Mouse (Mus musculus) myocyte (in vitro differentiated cells): Measurements from ENCODE around the gene Tex2. TPM values are rescaled to one million over a fixed set of nuclear protein-coding genes. Genes with fewer than 3 reads are reported as not detected.

ENCODE experiments used
- H3K27me3 ChIP-seq: one replicate; pipeline ENCODE4 v1.6.1; 2011; ENCODE audit not compliant: control insufficient read depth, insufficient read depth, insufficient read length
- H3K36me3 ChIP-seq: one replicate; pipeline ENCODE4 v1.6.1; 2011; ENCODE audit not compliant: control insufficient read depth, insufficient read depth
- H3K4me2 ChIP-seq: one replicate; pipeline ENCODE4 v1.6.1; 2011; ENCODE audit warnings: low read depth, control low read depth
- H3K4me3 ChIP-seq: one replicate; pipeline ENCODE4 v1.5.1; 2011; ENCODE audit warnings: mild to moderate bottlenecking, control low read depth, moderate library complexity
- H3K79me2 ChIP-seq: one replicate; pipeline ENCODE4 v1.6.1; 2011; ENCODE audit not compliant: control insufficient read depth, insufficient read depth
- H3ac ChIP-seq: one replicate; pipeline ENCODE4 v1.6.1; 2011; ENCODE audit not compliant: control insufficient read depth, insufficient read length
- CEBPB ChIP-seq: IDR thresholded peaks from 2 replicates; pipeline ENCODE4 v1.6.1; 2011; ENCODE audit warnings: mild to moderate bottlenecking, moderate library complexity; ENCODE audit not compliant: poor library complexity, insufficient read depth, severe bottlenecking
- E2F4 ChIP-seq: IDR thresholded peaks from one replicate; pipeline ENCODE4 v1.6.1; 2011; ENCODE audit warnings: mild to moderate bottlenecking, control low read depth, moderate library complexity; ENCODE audit not compliant: insufficient read depth
- MAX ChIP-seq: IDR thresholded peaks from one replicate; pipeline ENCODE4 v1.6.1; 2011; ENCODE audit warnings: low read depth, mild to moderate bottlenecking, control low read depth
- MYOD1 ChIP-seq, 3 experiments: IDR thresholded peaks; one replicate each; pipeline ENCODE4 v1.6.1; 2011; ENCODE audit warnings: control low read depth in 2 of 3, low read depth in 2 of 3, mild to moderate bottlenecking in 2 of 3, moderate library complexity in 1 of 3; ENCODE audit not compliant: insufficient read length in 2 of 3, control insufficient read depth in 1 of 3
- MYOG ChIP-seq, 3 experiments: IDR thresholded peaks; one replicate each; pipeline ENCODE4 v1.6.1; 2011; ENCODE audit warnings: control low read depth in 2 of 3, low read depth in 2 of 3, mild to moderate bottlenecking in 2 of 3; ENCODE audit not compliant: insufficient read length in 2 of 3, control insufficient read depth in 1 of 3, insufficient read depth in 1 of 3
- POLR2A ChIP-seq: IDR thresholded peaks from one replicate; pipeline ENCODE4 v1.6.1; 2011; ENCODE audit warnings: low read depth, mild to moderate bottlenecking, control low read depth, moderate library complexity; ENCODE audit not compliant: insufficient read length
- POLR2AphosphoS2 ChIP-seq: IDR thresholded peaks from one replicate; pipeline ENCODE4 v1.6.1; 2011; ENCODE audit warnings: low read depth, control low read depth; ENCODE audit not compliant: insufficient read length
- REST ChIP-seq: IDR thresholded peaks from one replicate; pipeline ENCODE4 v1.6.1; 2011; ENCODE audit warnings: mild to moderate bottlenecking, control low read depth, moderate library complexity; ENCODE audit not compliant: insufficient read depth, insufficient read length
- SRF ChIP-seq: IDR thresholded peaks from one replicate; pipeline ENCODE4 v1.6.1; 2011; ENCODE audit warnings: low read depth; ENCODE audit not compliant: control insufficient read depth, insufficient read length
- TCF12 ChIP-seq: IDR thresholded peaks from one replicate; pipeline ENCODE4 v1.6.1; 2011; ENCODE audit warnings: mild to moderate bottlenecking, control low read depth; ENCODE audit not compliant: poor library complexity, insufficient read depth, severe bottlenecking
- TCF3 ChIP-seq: IDR thresholded peaks from one replicate; pipeline ENCODE4 v1.6.1; 2011; ENCODE audit warnings: low read depth, control low read depth; ENCODE audit not compliant: insufficient read length
- USF1 ChIP-seq: IDR thresholded peaks from one replicate; pipeline ENCODE4 v1.6.1; 2011; ENCODE audit warnings: low read depth, mild to moderate bottlenecking, control low read depth, moderate library complexity
- polyA plus RNA-seq: library from polyadenylated mRNA; unstranded; fragments of >200 nt; fragmentation: generic; extraction: Trizol; gene quantifications from one replicate; pipeline ENCODE4 v1.2.1, GENCODE M21; 2012; ENCODE audit warnings: missing spikeins

Gene Tex2
- polyA plus RNA-seq, 1 experiment, result 7.0 TPM

DNA sequence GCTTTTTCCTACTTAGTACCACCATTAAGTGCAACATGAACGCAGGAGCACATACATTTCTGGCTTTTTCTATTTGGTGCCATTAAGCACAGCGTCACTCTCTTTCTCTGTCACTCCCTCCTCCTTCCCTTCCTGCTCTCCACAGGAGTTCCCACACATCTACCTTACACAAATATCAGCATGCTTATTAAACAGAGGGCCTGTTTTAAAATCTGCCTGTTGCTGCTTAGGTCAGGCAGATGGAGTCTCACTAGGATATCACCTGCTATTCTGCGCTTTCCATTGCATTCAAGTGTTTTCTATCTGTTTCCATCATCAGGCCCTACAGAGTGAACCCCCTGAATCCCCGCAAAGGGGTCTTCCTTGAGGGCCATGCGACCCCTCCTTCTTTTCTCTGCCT, 13.1 kb downstream of the Tex2 start:
- H3K4me3 ChIP-seq, result no peak overlapping the region
- H3K36me3 ChIP-seq, result no peaks in the 10 kb centered on the region
- no peak for TF ChIP-seq MAX
- TF ChIP-seq CEBPB, result no peak
- no peak for TF ChIP-seq TCF3
- TF ChIP-seq POLR2AphosphoS2, result no peak
- no peaks in the 10 kb centered on the region for H3K79me2 ChIP-seq
- no peak overlapping the region for H3K4me2 ChIP-seq
- H3K27me3 ChIP-seq, result no peaks in the 10 kb centered on the region
- no peak overlapping the region for H3ac ChIP-seq

DNA sequence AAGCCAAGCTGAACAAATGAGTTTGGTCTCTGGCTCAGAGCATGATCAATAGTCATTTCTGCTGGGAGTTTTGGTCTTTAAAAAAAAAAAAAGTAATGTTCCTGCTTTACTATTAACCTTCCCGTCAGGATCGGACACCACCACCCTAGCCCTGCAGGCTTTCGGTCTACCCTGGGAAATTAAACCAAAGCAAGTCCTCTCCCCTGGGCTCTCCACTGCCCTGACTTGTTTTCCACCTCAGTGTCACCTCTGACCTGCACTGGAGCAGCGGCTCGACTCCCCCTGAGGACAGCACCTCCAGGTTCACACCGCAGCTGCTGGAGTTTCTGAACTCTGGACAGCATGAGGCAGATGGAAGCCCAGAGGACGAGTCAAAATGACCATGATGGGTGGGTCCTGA, 13.9 kb downstream of the Tex2 start:
- no peaks in the 10 kb centered on the region for H3K27me3 ChIP-seq
- no peak overlapping the region for H3ac ChIP-seq
- no peak overlapping the region for H3K4me2 ChIP-seq
- TF ChIP-seq POLR2A, result no peak
- no peak for TF ChIP-seq TCF12
- no peak for TF ChIP-seq POLR2AphosphoS2
- no peak for TF ChIP-seq TCF3
- TF ChIP-seq MYOG (IDR thresholded peaks at IDR 0.05; ENCODE audit: control insufficient read depth in 1 of 3, insufficient read depth in 1 of 3, insufficient read length in 2 of 3, low read depth in 2 of 3), result no peak
- no peak for TF ChIP-seq MAX
- TF ChIP-seq REST, result no peak
- TF ChIP-seq CEBPB, result no peak
- no peak for TF ChIP-seq MYOD1 (IDR thresholded peaks at IDR 0.05; ENCODE audit: control insufficient read depth in 1 of 3, insufficient read length in 2 of 3, low read depth in 2 of 3)
- no peak for TF ChIP-seq E2F4
- TF ChIP-seq SRF, result no peak
- no peak for TF ChIP-seq USF1
- no peaks in the 10 kb centered on the region for H3K79me2 ChIP-seq
- no peaks in the 10 kb centered on the region for H3K36me3 ChIP-seq
- H3K4me3 ChIP-seq, result no peak overlapping the region

DNA sequence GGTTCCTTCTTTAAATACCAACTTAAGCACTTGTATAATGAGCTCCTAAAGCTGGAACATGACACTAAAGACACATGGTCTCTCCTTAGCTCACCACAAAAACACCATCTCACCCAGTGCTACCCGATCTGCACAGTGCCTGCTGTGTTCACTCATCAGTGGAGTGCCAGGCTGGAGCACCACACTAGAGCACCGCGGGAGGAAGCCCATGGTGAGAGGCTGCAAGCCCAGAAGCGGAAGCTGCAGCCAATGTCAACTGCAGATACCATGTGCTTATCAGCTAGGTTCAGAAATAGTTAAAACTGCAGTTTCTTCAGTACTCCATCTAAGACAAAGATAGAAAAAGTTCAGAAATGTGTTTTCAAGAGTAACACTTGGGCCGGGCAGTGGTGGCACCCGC, 14.9 kb downstream of the Tex2 start:
- no peaks in the 10 kb centered on the region for H3K79me2 ChIP-seq
- H3K36me3 ChIP-seq, result no peaks in the 10 kb centered on the region
- no peaks in the 10 kb centered on the region for H3K27me3 ChIP-seq
- TF ChIP-seq TCF12 (no peak), MAX (no peak), MYOD1 (IDR thresholded peaks at IDR 0.05; ENCODE audit: control insufficient read depth in 1 of 3, insufficient read length in 2 of 3, low read depth in 2 of 3) (peak in 2 of 3 experiments; percentile 46 to 51)
- no peak overlapping the region for H3ac ChIP-seq
- H3K4me3 ChIP-seq, result no peak overlapping the region
- H3K4me2 ChIP-seq, result peak overlapping the region; percentile 13

DNA sequence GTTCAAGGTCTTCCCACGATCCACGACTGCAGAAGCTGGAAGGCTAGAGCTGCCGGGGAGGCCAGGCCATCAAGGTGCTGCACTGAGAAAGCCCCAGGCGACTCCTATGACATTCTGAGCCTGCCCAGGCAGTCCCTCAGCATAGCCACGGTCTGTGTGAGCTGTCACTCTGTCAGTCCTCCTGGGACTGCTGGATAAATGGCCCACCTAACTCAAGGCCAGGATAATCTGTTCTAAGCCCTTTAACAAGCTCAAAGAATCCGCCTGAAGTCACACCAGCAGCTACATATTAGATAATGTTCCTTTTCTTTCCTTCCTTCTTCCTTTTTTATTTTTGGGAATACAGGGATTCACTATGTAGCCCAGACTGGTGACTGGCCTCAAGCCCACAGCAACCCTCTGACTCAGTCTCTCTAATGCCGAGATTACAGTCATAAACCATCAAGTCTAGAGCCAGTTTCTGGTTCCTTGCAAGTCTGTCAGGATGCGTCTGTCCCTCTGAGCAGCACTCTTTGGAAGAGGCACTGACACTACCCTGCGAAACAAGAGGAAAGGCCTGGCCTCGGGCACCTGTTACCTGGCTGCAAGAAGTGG, 15.4 kb downstream of the Tex2 start:
- Histone ChIP-seq H3K27me3 (no peaks in the 10 kb centered on the region), H3K4me3 (no peak overlapping the region), H3K79me2 (no peaks in the 10 kb centered on the region), H3K36me3 (no peaks in the 10 kb centered on the region), H3ac (no peak overlapping the region), H3K4me2 (peak overlapping the region; percentile 13)
- no peak for TF ChIP-seq MAX

DNA sequence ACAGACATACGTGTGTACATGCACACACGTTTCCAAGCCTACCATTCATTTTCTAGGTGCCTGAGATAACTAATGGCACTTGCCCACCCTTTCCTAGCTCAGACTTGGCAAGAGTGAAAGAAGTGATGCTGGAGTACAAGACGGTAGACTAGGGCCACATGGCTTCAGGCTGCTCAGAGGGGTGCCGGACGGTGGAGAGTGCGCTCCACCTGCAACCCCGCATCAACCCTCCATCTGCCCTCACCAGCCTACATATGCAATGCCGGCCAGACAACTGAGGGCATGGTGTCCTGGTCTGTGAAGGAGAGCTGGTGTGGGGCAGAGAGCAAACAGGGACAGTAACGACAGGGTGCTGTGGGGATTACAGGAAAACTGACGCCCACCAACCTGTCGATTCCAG, 22.0 kb downstream of the Tex2 start:
- H3K4me3 ChIP-seq, result no peak overlapping the region
- H3K36me3 ChIP-seq, result no peaks in the 10 kb centered on the region
- TF ChIP-seq E2F4, result no peak
- no peak for TF ChIP-seq MYOD1 (IDR thresholded peaks at IDR 0.05; ENCODE audit: control insufficient read depth in 1 of 3, insufficient read length in 2 of 3, low read depth in 2 of 3)
- no peak for TF ChIP-seq SRF
- H3ac ChIP-seq, result no peak overlapping the region
- H3K4me2 ChIP-seq, result no peak overlapping the region
- H3K79me2 ChIP-seq, result no peaks in the 10 kb centered on the region
- H3K27me3 ChIP-seq, result no peaks in the 10 kb centered on the region

DNA sequence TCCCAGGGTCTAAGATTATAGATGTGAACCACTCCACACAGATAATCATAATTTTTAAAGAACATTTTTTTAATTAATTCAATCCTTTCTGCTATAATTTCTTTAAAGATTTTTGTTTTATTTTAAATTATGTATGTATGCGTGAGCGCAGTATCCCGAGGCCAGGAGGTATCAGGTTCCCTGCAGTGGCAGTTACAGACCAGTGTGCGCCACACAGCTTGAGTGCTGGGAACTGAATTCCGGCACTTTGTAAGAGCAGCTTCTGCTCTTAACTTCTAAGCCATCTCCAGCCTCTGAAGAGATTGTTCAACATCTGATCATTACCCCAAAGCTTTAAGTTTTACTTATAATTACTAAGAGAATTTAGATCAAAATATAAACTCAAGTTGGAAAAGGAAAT, 23.1 kb downstream of the Tex2 start:
- no peak overlapping the region for H3ac ChIP-seq
- no peaks in the 10 kb centered on the region for H3K79me2 ChIP-seq
- H3K4me2 ChIP-seq, result no peak overlapping the region
- TF ChIP-seq MYOD1 (IDR thresholded peaks at IDR 0.05; ENCODE audit: control insufficient read depth in 1 of 3, insufficient read length in 2 of 3, low read depth in 2 of 3) (no peak), E2F4 (no peak), TCF3 (no peak), POLR2AphosphoS2 (no peak), SRF (no peak), MAX (no peak), MYOG (IDR thresholded peaks at IDR 0.05; ENCODE audit: control insufficient read depth in 1 of 3, insufficient read depth in 1 of 3, insufficient read length in 2 of 3, low read depth in 2 of 3) (no peak), POLR2A (no peak), TCF12 (no peak), CEBPB (no peak)
- no peak overlapping the region for H3K4me3 ChIP-seq
- H3K36me3 ChIP-seq, result no peaks in the 10 kb centered on the region
- no peaks in the 10 kb centered on the region for H3K27me3 ChIP-seq
